Mouse (Mus musculus): ENCODE results near the gene Ngdn.

DNA sequence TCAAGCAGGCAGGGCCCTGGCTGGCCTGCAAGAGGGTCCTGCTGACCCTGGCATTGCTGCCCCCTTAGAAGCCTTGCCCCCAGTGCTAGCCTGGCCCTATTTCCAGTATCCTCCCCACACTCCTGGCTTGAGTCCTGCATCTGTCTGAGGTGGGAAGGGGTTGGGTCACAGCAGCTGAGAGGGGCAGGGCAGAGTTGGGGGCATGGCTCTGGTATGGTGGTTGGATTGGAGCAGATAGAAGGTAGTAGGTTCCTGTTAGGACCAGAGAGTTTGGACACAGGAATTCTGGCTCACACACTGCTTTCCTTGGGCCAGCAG lies 20.4 kb upstream of the Ngdn start:
- TF ChIP-seq EP300 (IDR thresholded peaks at IDR 0.05; ENCODE audit: low read depth) (no peak), CTCF (IDR thresholded peaks at IDR 0.05; ENCODE audit: low read depth) (no peak)
